Mouse (Mus musculus) right cerebral cortex, postnatal 4 days (tissue): ENCODE measurements around the gene Cnnm2.

Experiments used
- DNase-seq: peaks from one replicate; pipeline ENCODE4 v3.0.0-alpha.2; 2022

Cnnm2 gene

DNA sequence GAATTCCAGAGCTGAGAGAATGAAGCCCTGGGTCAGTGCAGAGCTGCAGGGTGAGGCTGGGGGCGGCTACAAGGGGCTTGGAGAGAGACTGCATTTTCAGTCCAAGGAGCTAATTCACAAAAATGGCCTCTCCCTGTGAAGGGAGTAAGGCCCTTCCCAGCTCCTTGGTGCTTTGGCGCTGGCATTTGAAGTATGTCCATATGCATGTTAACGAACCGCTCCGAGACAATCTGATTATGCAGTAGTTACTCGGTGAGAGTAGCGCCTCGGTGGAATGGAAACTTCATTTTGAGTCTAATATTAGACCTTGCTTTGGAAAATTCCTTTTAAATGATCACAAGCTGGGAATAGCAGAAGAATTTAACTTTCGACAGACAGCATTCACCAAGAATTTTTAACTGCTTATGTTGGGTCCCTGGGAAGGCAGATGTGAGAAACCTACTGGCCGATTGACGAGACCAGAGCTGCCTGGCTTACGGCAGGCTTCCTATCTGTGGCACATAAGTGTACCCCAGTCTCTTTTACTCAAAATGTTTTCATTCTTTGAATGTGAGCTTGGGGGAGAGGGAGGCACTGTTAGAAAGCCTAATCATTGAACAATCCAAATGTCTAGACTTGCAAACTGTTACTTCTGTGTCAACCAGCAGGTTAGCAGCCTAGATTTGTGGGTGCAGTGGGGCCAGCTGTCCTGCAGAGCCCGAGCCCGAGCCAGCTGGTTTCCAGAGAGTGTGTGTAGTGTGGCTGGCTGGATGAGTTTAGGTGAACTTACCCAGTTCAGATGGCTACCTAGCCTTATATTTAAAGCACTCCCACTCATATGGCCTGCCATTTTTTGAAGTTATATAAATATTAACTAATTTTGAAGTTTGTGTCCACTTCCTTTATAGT is 87.2 kb downstream of the Cnnm2 start:
- no peak for DNase-seq

DNA sequence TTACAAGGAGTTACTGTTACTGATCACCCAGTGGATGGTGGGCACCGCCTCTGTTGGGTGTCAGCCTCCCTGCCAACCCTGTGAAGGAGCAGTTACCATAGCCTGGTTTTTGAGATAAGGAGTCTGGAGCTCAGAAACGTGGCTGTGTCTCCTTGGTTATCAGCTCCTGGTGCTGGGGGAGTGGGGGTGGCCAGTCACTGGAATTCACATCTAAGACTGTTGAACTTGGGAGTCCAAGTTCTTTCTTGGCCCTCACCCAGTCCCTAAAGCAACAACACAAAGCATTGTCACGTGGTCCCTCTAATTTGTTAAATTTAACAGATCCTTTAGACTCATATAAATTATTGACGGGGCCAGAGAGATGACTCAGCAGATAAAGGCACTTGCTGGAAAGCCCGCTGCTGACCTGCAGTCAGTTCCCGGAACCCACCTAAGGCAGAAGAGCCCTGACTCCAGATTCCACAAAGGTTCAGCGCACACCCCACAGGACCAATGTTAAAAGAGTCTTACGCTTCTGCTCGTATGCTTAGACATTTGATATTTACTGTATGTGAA is 88.1 kb downstream of the Cnnm2 start:
- DNase-seq: no peak

DNA sequence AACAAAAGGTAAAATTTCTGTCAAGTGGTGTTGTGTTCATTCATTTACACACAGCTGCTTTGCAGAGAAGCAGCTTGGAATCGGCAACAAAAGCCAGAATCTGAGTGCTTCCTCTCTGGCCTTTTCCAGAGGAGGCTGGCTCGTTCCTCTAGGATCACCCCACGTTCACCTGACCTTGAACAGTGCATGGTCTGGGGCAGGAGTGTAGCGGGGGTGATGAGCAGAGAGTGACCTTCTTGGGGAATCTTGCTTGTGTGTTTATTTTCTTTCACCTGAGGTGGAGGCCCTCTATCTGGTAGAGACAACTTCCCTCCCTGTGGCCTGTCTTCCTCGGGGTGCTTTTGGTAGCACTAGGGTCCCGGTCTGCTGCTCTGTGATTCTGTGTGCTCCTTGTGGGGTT is 94.8 kb downstream of the Cnnm2 start:
- no peak for DNase-seq

DNA sequence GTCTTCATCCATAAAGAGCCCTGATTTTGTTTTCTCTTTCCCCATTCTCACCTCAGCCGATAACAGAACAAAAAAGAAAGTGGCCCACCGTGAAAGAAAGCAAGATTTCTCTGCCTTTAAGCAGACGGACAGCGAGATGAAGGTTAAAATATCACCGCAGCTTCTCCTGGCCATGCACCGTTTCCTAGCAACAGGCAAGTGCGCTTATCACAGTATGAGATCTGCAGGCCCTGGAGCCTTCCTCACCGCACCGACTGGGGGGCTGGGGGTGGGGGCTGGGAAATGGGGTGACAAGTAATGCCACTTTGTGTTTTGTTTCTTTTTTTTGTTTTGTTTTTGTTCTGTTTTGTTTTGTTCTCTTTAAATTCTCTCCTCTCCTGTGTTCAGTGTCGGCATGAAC is 95.4 kb downstream of the Cnnm2 start:
- no peak for DNase-seq

DNA sequence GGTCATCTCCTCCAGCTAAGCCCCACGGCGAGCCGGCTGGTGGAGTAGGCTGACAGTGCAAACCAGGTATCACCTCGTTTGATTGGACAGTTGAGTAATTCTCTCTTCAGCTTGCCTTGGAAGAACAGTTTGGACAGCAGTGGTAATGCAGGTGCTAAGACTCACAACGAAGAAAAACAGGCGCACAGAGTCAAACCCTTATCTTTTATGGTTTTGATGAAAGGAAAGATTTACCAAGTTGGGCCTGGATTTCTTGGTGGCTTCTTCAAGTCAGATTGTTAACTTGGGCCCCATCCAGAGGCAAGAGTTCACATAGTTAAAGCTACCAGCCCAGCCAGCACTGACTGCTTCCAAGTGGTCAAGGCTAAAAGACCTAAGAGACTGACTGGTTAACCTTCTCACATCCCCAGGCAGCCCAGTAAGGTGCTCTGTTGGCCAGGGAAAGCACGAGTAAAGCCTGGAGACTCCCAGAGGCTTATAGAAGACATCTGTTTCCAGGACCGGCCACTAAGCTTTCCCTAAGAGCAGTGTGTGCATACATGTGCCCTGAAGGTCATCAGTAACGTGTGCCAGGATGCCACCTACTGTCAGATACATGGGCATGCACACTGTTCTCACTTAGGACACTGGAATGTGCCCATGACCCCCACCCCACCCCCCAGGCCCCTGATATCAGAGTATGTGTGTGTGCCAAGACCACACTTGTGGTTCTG is 96.0 kb downstream of the Cnnm2 start:
- DNase-seq: no peak

DNA sequence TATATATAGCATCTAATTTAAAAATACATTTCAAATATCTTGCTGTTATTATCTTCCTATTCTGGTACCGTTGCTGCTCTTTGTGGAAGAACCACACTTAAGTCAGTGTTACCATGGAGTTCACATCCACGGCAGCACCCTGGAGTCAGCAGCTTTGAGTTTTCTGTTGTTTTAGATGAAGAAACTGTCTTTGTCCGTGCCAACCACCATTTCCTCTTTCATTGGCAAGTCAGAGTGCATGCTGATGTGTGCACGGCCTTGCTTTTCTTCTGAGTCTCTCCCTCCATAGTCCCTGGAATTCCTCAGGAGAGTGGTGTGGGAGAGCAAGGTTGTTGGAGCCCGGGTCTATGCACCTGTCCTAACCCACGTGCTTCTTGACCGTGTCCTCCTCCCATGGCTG is 96.8 kb downstream of the Cnnm2 start:
- no peak for DNase-seq

DNA sequence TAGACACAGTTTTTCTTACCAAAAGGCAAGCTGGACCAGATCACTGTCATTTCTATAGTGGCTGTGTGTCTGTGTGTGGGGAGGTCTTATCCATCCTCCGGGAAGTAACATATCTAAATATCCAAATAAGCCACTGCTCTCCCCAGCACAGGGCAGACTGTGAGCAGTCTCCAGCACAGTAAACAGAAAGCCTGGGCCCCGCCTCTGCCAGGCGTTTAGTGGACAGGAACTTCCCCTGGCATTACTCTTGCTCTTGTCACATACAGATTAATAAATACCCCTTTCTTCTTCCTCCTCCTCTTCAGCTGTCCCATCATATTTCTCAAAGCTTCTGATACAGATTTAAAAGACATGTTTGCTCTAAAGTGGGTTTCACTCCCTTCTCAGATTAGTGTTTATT is 101.2 kb downstream of the Cnnm2 start:
- DNase-seq: no peak

DNA sequence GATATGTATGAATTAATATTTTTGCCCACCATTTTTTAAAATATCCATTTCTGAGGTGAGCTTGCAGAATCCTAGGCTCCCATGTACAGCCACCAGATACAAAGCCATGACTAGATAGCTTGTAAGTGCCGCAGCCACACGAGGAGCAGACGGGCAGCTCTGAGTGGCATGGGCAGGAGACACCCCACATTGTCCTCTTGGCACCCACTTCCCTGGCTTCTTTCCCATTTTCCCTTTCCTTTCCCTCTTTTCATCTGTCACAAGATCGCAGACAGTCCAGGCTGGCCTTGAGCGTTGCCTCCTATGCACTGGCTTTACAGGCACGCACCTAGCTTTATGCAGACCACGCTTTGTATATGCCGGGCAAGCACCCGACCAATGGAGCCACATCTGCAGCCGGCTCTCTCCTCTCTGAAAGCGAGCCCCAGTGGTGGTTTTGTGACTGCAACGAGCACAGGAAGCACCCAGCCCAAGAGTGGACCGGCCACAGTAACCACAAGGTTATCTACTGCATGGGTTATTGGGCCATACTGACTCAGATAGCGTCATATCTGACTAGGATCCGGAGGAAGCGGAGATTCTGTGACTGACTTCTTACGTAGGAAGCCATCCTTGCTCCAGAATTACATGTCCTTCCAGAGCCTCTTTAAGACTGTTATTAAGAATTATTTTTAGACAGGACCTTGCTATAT is 102.0 kb downstream of the Cnnm2 start:
- DNase-seq: no peak

DNA sequence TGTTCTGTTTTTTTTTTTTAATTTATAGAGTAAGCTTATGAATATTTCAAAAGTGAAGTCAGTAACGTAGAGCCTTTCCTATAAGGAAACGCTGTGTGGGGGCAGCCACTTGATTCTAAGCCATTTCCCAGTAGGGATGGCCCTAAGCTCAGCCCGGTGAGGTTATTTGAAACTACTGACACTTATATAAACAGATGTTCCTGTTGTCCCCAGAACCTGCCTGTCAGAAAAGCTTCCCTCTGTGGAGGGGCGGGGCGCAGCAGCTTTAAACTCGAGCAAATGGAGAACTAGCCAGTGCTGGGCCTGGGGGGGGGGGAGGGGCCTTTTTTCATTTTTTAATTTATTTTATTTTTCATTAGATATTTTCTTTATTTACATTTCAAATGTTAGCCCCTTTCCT is 102.7 kb downstream of the Cnnm2 start:
- DNase-seq: no peak

DNA sequence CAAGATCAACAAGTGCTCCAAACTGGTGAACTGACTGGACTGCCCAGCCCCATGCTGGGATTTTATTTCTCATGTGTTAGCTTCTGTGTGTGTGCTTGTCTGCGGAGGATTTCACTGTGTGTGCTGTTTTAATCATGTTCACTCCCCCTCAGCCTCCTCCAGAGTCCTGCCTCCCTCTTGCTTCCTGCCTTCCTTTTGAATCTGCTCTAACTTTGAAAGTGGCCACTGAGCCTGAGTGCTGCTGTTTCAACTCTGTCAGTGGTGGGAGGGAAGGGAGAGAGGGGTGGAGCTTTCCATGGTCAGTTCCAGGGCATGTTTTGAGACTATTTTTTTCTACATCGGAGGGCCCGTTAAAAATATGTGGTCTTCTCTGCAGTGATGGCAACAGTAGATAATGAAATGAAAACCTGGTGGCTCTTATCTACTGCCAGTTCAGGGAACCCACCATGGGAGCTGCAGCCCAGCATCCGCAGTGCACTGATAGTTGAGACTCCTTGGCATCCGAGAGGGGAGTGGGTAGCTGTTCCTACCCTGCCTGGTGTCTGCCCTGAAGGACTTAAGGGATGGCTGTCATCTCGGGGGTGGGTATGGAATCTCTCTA is 103.4 kb downstream of the Cnnm2 start:
- no peak for DNase-seq

DNA sequence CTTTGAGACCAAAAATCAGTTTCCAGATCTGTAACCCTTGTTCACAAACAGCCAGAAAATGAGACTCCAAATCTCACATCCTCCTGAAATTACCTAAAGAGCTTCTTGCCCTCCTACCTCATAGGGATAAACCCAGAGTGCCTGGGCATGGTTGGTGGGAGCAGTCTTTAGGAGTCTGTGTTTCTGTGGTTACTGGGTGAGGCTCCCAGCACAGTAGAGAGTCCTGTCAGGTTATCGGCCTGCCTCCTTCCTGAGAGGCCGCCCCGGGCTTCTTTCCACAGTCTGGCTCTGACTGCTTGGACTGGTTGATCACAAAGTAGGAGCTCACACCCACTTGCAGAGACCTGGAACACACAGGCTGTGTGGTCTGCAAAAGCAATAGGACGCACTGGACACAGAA is 104.0 kb downstream of the Cnnm2 start:
- no peak for DNase-seq

DNA sequence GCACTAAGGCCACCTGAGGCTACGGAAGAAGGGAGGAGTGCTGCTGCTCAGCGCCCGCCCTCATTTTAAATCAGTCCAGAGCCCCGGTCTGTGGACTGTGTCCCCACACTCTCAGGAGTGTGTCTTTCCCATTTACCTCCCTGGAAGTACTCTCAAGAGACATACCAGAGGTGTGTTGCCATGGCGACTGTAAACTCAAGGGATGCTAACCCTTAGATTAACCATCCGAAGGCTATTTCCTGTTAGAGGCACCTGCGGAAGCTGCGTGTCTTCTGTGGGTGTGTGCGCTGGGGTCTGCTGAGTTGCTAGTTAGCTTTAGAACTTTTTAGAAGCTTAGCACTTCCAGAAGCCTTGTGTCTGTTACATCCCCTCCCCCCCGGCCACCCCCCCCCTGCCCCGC is 107.7 kb downstream of the Cnnm2 start:
- DNase-seq: no peak

DNA sequence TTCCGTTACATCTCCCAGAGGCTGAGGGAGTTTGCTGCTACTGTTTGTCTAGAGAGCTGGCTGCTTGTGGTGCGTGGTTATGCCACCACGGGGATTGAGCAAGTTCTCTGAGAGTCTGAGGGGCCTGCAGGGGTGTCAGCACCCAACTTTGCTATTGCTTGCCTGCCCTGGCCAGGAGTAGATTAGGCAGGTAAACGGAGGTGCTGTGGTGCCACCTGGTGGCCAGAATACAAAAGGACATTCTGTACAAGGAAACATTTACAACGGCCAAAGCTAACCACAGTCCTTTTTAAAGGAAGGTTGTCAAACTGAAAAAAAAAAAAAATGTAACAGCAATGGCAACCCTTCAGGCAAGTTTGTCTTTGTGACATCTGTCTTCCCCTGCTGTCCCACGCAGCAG is 108.1 kb downstream of the Cnnm2 start:
- DNase-seq: peak; percentile 86

DNA sequence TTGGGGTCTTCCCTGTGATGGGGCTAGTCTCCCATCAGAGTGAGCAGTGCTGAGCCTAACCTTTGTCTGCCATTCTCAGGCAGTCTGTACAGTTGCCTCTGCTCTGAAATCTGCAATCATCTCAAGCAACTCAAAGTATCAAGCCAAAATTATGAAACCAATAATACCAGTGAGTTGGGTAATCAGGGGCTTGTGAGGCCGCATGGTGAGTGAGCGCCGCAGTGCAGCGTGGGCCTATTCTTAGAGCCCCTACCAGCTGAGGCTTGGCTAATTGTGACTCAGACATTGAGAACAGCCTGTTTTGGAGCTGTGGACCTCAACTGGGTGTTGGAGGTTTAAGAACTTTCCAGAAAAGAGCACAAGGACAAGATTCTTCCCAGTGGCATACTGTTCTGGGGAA is 109.7 kb downstream of the Cnnm2 start:
- DNase-seq: no peak

DNA sequence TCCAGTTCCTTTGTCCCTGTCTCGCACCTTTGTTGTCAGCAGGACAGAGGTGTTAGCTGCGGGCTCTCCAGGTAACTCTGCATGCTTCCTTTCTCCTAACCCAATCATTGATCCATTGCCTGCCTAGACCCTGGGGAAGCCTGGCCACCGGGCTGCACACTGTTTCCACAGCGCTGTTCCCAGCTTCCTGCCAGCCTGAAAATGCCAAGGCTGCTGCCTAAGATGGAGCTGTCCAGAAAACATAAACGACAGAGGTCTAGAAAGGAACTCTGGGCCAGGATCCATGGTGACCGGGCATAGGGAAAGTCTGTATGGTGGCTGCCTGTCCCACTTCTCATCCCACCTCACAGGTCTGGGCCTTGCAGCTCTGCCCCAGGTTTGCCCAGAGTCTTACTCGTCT is 110.3 kb downstream of the Cnnm2 start:
- no peak for DNase-seq

DNA sequence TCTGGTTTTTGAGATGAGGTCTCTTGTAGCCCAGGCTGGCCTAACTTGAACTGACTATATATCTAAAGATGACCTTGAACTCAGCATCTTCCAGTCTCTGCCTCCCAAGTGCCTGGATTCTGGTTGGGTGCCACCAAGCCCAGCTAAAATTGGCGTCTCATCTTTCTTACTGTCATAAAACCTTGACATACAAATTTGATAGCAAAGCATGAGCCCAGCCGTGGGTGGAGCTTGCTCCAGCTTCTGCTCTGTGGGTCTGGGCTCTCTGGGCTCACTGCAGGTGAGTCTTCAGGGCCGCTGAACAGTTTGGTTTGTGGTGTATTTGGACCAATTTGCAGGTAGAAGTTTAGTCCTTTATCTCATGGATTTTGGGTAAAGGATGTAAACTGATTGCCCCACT is 112.5 kb downstream of the Cnnm2 start:
- no peak for DNase-seq

DNA sequence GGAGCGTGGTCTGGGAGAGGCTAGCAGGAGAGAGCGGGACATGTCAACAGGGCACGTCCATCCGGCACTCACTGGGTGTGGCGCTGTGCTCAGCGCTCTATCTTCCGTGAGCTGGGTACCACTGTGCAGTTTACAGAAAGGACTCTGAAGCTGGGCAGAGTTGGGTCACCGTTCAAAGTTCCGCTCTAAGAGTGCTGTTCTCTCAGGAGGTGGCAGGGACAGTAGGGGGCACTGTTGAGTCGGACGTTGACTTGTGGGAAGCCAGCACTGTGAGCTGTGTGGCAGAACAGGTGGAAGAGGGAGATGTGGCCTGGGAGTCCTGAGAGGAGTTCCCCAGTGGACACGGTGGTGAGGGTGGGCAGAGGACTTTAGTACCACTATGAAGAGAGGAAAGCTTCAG is 114.4 kb downstream of the Cnnm2 start:
- peak; percentile 92 for DNase-seq

DNA sequence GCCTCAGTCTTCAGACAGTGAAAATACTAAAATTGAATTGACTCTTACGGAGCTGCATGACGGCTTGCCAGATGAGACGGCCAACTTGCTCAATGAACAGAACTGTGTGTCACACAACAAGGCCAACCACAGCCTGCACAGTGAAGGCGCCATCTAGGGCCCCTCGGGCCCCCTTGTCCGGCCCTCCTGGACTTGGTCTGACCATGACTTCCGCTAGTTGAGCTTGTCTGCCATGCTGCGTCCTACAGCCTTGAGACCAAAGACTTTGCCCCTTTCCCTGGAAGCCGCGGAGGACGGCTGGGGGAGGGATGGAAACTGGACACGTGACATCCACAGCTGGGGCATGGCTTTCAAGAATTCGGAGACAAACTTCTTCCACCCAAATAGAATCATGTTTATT is 116.5 kb downstream of the Cnnm2 start:
- DNase-seq: no peak

DNA sequence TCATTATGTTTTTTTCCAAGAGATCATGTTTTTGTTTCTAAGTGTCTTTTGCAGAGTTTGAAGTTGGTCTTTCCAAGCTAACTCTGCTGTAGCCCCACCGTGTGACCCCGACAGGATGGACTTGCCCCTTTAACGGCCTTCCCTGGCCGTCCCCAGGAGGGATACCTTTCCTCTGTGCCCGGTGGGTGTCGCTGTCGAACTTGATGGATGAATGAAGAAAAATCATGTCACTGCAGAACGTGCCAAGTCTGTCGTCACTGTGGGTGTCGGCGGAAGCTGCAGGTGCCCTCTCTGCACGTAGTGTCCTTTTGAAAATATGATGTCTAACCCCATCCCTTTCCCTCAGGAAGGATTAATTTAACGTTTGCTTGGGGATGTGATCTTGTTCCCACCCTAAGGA is 117.0 kb downstream of the Cnnm2 start:
- peak; percentile 70 for DNase-seq

DNA sequence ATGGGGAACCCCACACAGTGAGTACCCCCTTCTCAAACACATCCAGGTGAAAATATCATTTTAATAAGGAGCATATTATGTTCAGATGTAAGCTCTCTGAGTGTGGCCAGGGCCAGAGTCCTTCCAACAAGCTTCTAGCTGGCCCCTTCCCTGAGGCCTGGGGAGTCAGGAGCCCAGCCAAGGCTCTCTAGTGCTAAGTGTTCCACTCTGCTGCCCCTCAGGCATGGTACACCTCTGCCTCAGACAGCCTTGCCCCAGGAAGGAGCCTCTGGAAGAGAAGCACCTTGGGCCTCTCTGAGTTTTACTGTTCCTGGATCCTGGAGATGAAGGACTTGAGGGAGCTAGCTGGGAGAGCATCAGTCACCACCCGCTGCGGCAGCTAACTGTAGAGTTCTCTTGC is 118.5 kb downstream of the Cnnm2 start:
- no peak for DNase-seq

DNA sequence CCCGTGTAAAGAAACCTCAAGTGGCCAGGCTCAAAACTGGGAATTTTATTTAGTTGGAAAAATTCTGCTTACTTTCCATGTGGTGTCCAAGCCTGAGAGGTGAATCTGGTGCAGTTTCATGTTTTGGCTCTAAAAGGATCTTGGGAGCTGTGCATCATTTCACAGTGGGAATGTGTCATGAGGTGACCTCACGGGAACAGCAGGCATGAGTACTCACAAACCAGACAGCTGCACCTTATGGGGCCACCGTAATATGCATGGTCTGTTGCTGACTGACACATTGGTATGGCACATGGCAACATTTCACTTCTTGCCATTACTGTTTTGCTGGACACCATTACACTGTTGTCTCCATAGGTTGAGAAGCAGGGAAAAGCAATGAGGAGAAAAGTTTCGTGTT is 124.0 kb downstream of the Cnnm2 start:
- DNase-seq: no peak

DNA sequence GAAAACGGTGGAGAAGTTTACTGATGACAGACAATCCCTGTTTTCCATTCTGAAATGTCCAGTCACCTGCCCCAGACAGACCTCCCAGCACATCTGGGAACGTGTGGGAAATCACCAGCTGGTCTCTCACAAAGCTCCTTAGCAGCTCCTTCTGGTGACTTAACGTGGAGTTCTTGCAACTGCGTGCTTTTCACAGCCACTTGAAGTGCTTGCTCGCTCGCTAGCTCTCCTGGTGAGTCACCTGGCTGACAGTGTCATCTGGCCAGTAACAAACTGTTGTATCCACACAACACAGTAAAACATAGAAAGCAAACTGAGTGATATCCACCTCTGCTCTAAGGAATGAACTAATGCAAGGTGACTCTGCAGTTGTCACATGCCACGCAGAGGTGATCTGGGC is 125.4 kb downstream of the Cnnm2 start:
- DNase-seq: no peak
